Mouse (Mus musculus): ENCODE results near the gene Adcy1. TPM values are rescaled to one million over a fixed set of nuclear protein-coding genes. Genes with fewer than 3 reads are reported as not detected.

Gene Adcy1
- total RNA-seq, 1 experiment = 5.5 TPM

DNA sequence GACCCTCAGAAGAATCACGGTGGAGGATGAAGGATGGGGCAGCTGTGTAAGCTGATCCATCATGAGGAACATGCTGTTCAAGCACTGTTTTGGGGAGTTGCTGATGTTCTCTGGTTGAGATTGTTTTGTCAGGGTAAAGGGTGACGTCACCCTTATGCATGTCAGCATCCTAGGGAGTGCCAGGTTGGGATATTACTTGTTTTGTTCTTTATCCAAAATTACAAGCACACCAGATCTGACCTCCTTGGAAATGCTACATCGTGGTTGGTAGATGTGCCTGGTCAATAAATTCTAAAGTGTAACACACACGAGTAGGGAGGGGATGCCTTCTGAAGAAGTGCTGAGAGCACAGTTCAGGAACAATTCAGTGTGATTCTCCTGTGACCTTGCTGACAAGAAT lies 93.1 kb downstream of the Adcy1 start:
- in situ Hi-C loops (cut with MboI; ENCODE audit: low sequenced_read_pairs in 2 of 2, unreplicated experiment in 2 of 2) = loop anchor here in 1 of 2 experiments (25.0 kb wide), 1 partner anchor 494 kb away; the partner anchor contains the start of gene Ramp3
- no peak for TF ChIP-seq MAFK (IDR thresholded peaks at IDR 0.05; ENCODE audit: insufficient read depth, low read depth, low read length)
- TF ChIP-seq ZC3H11A (IDR thresholded peaks at IDR 0.05; ENCODE audit: borderline replicate concordance, low read depth, low read length) = no peak
- no peak for TF ChIP-seq CHD2 (IDR thresholded peaks at IDR 0.05; ENCODE audit: low read depth, low read length)
- TF ChIP-seq ZNF384 (IDR thresholded peaks at IDR 0.05; ENCODE audit: low read depth, low read length) = no peak
- TF ChIP-seq HCFC1 (IDR thresholded peaks at IDR 0.05; ENCODE audit: borderline replicate concordance, insufficient read depth, low read length) = no peak

GRCm38 (mm10) chr11:7158196-7158595 lies 94.9 kb downstream of the Adcy1 start:
- no peak for DNase-seq (ENCODE audit: low read depth, low spot score)
- H3K4me3 ChIP-seq (ENCODE audit: insufficient read depth in 1 of 2, low read depth in 1 of 2, low read length in 2 of 2, poor library complexity in 1 of 2, severe bottlenecking in 1 of 2) = no peak overlapping the region
- in situ Hi-C loops (cut with MboI; ENCODE audit: low sequenced_read_pairs in 2 of 2, unreplicated experiment in 2 of 2) = loop anchor here in 1 of 2 experiments (25.0 kb wide), 1 partner anchor 496 kb away; the partner anchor contains the start of gene Ramp3
- H3K27ac ChIP-seq (ENCODE audit: insufficient read depth, low read depth, low read length, poor library complexity, severe bottlenecking) = no peak overlapping the region
- TF ChIP-seq HCFC1 (IDR thresholded peaks at IDR 0.05; ENCODE audit: borderline replicate concordance, insufficient read depth, low read length) (no peak), CHD2 (IDR thresholded peaks at IDR 0.05; ENCODE audit: low read depth, low read length) (no peak)
- peaks cover 0 to 3% of the 10 kb centered on the region in 2 experiments; a peak in 1 of 4 replicates for H3K4me1 ChIP-seq (ENCODE audit: control insufficient read depth in 2 of 2, insufficient read depth in 2 of 2, low read length in 2 of 2, poor library complexity in 1 of 2)
- H3K36me3 ChIP-seq (ENCODE audit: control insufficient read depth, insufficient read depth, low read length, poor library complexity, severe bottlenecking) = no peaks in the 10 kb centered on the region
- H3K9ac ChIP-seq (ENCODE audit: insufficient read depth, low read depth, low read length, poor library complexity, severe bottlenecking) = no peak overlapping the region
- H3K9me3 ChIP-seq (ENCODE audit: control insufficient read depth, insufficient read depth, low read depth, low read length) = no peaks in the 10 kb centered on the region

More for the DNA sequence above, 93.1 kb downstream of the Adcy1 start:
- H3K4me1 ChIP-seq (ENCODE audit: control insufficient read depth in 2 of 2, insufficient read depth in 2 of 2, low read length in 2 of 2, poor library complexity in 1 of 2) = peaks cover 0 to 2% of the 10 kb centered on the region in 2 experiments; a peak in 1 of 4 replicates
- no peak overlapping the region for H3K27ac ChIP-seq (ENCODE audit: insufficient read depth, low read depth, low read length, poor library complexity, severe bottlenecking)
- H3K36me3 ChIP-seq (ENCODE audit: control insufficient read depth, insufficient read depth, low read length, poor library complexity, severe bottlenecking) = no peaks in the 10 kb centered on the region
- H3K9ac ChIP-seq (ENCODE audit: insufficient read depth, low read depth, low read length, poor library complexity, severe bottlenecking) = no peak overlapping the region
- DNase-seq (ENCODE audit: low read depth, low spot score) = no peak
- H3K9me3 ChIP-seq (ENCODE audit: control insufficient read depth, insufficient read depth, low read depth, low read length) = no peaks in the 10 kb centered on the region
- no peak overlapping the region for H3K4me3 ChIP-seq (ENCODE audit: insufficient read depth in 1 of 2, low read depth in 1 of 2, low read length in 2 of 2, poor library complexity in 1 of 2, severe bottlenecking in 1 of 2)

DNA sequence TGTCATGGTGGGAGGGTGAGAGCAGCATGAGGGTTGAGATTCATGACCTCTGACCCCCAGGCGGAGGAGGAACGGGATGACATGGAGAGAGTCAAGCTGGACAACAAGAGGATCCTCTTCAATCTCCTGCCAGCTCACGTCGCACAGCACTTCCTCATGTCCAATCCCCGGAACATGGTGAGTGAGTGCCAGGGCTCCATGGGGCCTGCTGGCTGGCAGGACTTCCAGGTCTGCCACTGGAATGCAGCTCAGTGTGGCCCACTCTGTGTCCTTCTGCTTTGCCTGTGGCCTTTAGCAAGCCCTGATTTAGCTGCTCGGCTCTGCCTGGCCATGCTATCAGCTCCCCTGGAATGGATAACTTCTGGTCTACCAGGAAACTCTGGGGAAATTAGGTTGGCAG lies 96.9 kb downstream of the Adcy1 start:
- in situ Hi-C loops (cut with MboI; ENCODE audit: low sequenced_read_pairs in 2 of 2, unreplicated experiment in 2 of 2) = loop anchor here in 1 of 2 experiments (25.0 kb wide), 1 partner anchor 498 kb away; the partner anchor contains the start of gene Ramp3
- H3K27ac ChIP-seq (ENCODE audit: insufficient read depth, low read depth, low read length, poor library complexity, severe bottlenecking) = no peak overlapping the region
- TF ChIP-seq CHD2 (IDR thresholded peaks at IDR 0.05; ENCODE audit: low read depth, low read length) = no peak
- TF ChIP-seq ZC3H11A (IDR thresholded peaks at IDR 0.05; ENCODE audit: borderline replicate concordance, low read depth, low read length) = no peak
- no peak for TF ChIP-seq HCFC1 (IDR thresholded peaks at IDR 0.05; ENCODE audit: borderline replicate concordance, insufficient read depth, low read length)
- TF ChIP-seq ZNF384 (IDR thresholded peaks at IDR 0.05; ENCODE audit: low read depth, low read length) = no peak
- no peak for TF ChIP-seq MAFK (IDR thresholded peaks at IDR 0.05; ENCODE audit: insufficient read depth, low read depth, low read length)
- no peak overlapping the region for H3K9ac ChIP-seq (ENCODE audit: insufficient read depth, low read depth, low read length, poor library complexity, severe bottlenecking)
- DNase-seq (ENCODE audit: low read depth, low spot score) = no peak
- H3K36me3 ChIP-seq (ENCODE audit: control insufficient read depth, insufficient read depth, low read length, poor library complexity, severe bottlenecking) = no peaks in the 10 kb centered on the region
- peaks cover 0 to 3% of the 10 kb centered on the region in 2 experiments; a peak in 1 of 4 replicates for H3K4me1 ChIP-seq (ENCODE audit: control insufficient read depth in 2 of 2, insufficient read depth in 2 of 2, low read length in 2 of 2, poor library complexity in 1 of 2)
- no peaks in the 10 kb centered on the region for H3K9me3 ChIP-seq (ENCODE audit: control insufficient read depth, insufficient read depth, low read depth, low read length)
- H3K4me3 ChIP-seq (ENCODE audit: insufficient read depth in 1 of 2, low read depth in 1 of 2, low read length in 2 of 2, poor library complexity in 1 of 2, severe bottlenecking in 1 of 2) = no peak overlapping the region

GRCm38 (mm10) chr11:7160637-7161101 lies 97.4 kb downstream of the Adcy1 start:
- TF ChIP-seq HCFC1 (IDR thresholded peaks at IDR 0.05; ENCODE audit: borderline replicate concordance, insufficient read depth, low read length) (no peak), CHD2 (IDR thresholded peaks at IDR 0.05; ENCODE audit: low read depth, low read length) (no peak), ZNF384 (IDR thresholded peaks at IDR 0.05; ENCODE audit: low read depth, low read length) (no peak), ZC3H11A (IDR thresholded peaks at IDR 0.05; ENCODE audit: borderline replicate concordance, low read depth, low read length) (no peak)
- no peaks in the 10 kb centered on the region for H3K9me3 ChIP-seq (ENCODE audit: control insufficient read depth, insufficient read depth, low read depth, low read length)
- DNase-seq (ENCODE audit: low read depth, low spot score) = no peak
- in situ Hi-C loops (cut with MboI; ENCODE audit: low sequenced_read_pairs in 2 of 2, unreplicated experiment in 2 of 2) = loop anchor here in 1 of 2 experiments (25.0 kb wide), 1 partner anchor 498 kb away; the partner anchor contains the start of gene Ramp3
- H3K36me3 ChIP-seq (ENCODE audit: control insufficient read depth, insufficient read depth, low read length, poor library complexity, severe bottlenecking) = no peaks in the 10 kb centered on the region
- no peak overlapping the region for H3K9ac ChIP-seq (ENCODE audit: insufficient read depth, low read depth, low read length, poor library complexity, severe bottlenecking)
- no peak overlapping the region for H3K27ac ChIP-seq (ENCODE audit: insufficient read depth, low read depth, low read length, poor library complexity, severe bottlenecking)
- H3K4me1 ChIP-seq (ENCODE audit: control insufficient read depth in 2 of 2, insufficient read depth in 2 of 2, low read length in 2 of 2, poor library complexity in 1 of 2) = peaks cover 0 to 3% of the 10 kb centered on the region in 2 experiments; a peak in 1 of 4 replicates
- H3K4me3 ChIP-seq (ENCODE audit: insufficient read depth in 1 of 2, low read depth in 1 of 2, low read length in 2 of 2, poor library complexity in 1 of 2, severe bottlenecking in 1 of 2) = no peak overlapping the region

Measured in ES-E14 (cell line).